Mouse (Mus musculus): ENCODE data around the gene Dlgap1.

Dlgap1 gene

GRCm38 (mm10) chr17:70848511-70849398 lies 879.9 kb downstream of the Dlgap1 start:
- DNase-seq: peak; percentile 64 to 66

GRCm38 (mm10) chr17:70849399-70850232 lies 880.7 kb downstream of the Dlgap1 start:
- DNase-seq: peak; percentile 91 to 94

- peak; percentile 68 to 69 for DNase-seq
Observed at GRCm38 (mm10) chr17:70850233-70850995, 881.5 kb downstream of the Dlgap1 start.

GRCm38 (mm10) chr17:70850996-70851991 lies 882.4 kb downstream of the Dlgap1 start:
- DNase-seq: peak; percentile 90 to 93

- DNase-seq: peak; percentile 71 to 72
Observed at GRCm38 (mm10) chr17:70852011-70852685, 883.3 kb downstream of the Dlgap1 start.

- peak; percentile 92 to 95 for DNase-seq
Observed at GRCm38 (mm10) chr17:70852686-70853386, 884.0 kb downstream of the Dlgap1 start.

- peak; percentile 63 for DNase-seq
Observed at GRCm38 (mm10) chr17:70853436-70853905, 884.6 kb downstream of the Dlgap1 start, which contains the start of gene Tgif1. Tgif1 (minus strand) TSS chr17:70853546.

- no peak for DNase-seq
Observed at GRCm38 (mm10) chr17:70854021-70854420, 885.1 kb downstream of the Dlgap1 start.

- DNase-seq: no peak
Observed at GRCm38 (mm10) chr17:70856871-70857415, 888.1 kb downstream of the Dlgap1 start.

- DNase-seq: no peak
Observed at GRCm38 (mm10) chr17:70858814-70859213, 889.9 kb downstream of the Dlgap1 start.

- no peak for DNase-seq
Observed at GRCm38 (mm10) chr17:70864117-70864516, 895.2 kb downstream of the Dlgap1 start.

- no peak for DNase-seq
Observed at GRCm38 (mm10) chr17:70864645-70865044, 895.8 kb downstream of the Dlgap1 start.

- DNase-seq: no peak
Observed at GRCm38 (mm10) chr17:70865060-70865604, 896.3 kb downstream of the Dlgap1 start.

GRCm38 (mm10) chr17:70866029-70866428 lies 897.2 kb downstream of the Dlgap1 start:
- DNase-seq: no peak

GRCm38 (mm10) chr17:70866538-70867114 lies 897.8 kb downstream of the Dlgap1 start:
- DNase-seq: no peak

- DNase-seq: no peak
Observed at GRCm38 (mm10) chr17:70868577-70869229, 899.8 kb downstream of the Dlgap1 start.

GRCm38 (mm10) chr17:70870581-70870980 lies 901.7 kb downstream of the Dlgap1 start:
- DNase-seq: no peak
